Mouse (Mus musculus): ENCODE results near the gene Asb8.

DNA sequence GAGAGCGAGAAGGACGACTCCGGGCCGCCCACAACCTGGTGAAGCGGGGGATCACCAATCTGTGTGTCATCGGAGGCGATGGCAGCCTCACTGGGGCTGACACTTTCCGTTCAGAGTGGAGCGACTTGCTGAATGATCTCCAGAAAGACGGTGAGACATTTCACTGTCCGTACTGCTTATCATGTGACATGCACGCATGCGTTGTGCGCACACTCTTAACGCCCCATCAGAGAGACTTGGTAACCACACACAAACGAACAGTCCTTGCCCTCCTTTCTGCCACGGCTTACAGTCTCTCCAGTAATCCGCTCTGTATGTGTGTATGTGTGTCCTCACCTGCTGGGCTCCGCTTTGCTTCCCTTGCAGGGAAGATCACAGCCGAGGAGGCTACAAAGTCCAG is 44.6 kb downstream of the Asb8 start:
- no peak for TF ChIP-seq POLR2A (IDR thresholded peaks at IDR 0.05; ENCODE audit: insufficient read length, low read depth)
- no peak for TF ChIP-seq MYOG (IDR thresholded peaks at IDR 0.05; ENCODE audit: control insufficient read depth in 1 of 3, insufficient read depth in 1 of 3, insufficient read length in 2 of 3, low read depth in 2 of 3)
- no peak for TF ChIP-seq E2F4 (IDR thresholded peaks at IDR 0.05; ENCODE audit: insufficient read depth)
- no peak for TF ChIP-seq TCF12 (IDR thresholded peaks at IDR 0.05; ENCODE audit: insufficient read depth, poor library complexity, severe bottlenecking)
- no peak for TF ChIP-seq TCF3 (IDR thresholded peaks at IDR 0.05; ENCODE audit: insufficient read length, low read depth)
- TF ChIP-seq MYOD1 (IDR thresholded peaks at IDR 0.05; ENCODE audit: control insufficient read depth in 1 of 3, insufficient read length in 2 of 3, low read depth in 2 of 3): no peak
- TF ChIP-seq POLR2AphosphoS2 (IDR thresholded peaks at IDR 0.05; ENCODE audit: insufficient read length, low read depth): no peak
- no peak for TF ChIP-seq MAX (IDR thresholded peaks at IDR 0.05; ENCODE audit: low read depth)
- TF ChIP-seq USF1 (IDR thresholded peaks at IDR 0.05; ENCODE audit: low read depth): no peak
